18 mouse cellular contexts compared by ENCODE assay signal in the genomic region with DNA sequence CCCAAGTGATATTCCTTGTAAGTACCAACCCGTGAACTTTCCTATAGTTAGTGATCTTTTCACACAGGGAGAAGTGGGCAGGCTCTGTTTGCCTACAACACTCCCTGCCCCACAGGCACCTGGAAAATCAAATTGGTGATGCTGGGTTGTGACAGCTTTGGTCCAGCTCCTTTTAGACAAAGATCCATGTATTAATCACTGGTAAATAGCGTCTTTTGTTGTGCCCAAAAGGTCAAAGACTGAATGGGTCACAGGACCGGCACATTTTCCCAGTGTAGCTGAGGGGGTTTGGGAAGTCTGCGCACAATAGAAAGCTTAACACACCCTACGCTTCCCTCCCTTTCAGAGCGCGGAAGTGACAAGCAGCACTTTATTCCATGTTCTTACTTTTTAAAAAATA.
DNase-seq lines count a peak whose midpoint lies in the region; ATAC-seq and TF ChIP-seq lines count a peak whose summit lies in the region.
"Had no signal": no experiment of that assay in that cellular context is flagged by ENCODE, and none has a peak within 500 bp of the region (broad histone marks: within the 10 kb centered on the region; RNA-seq: fewer than 3 reads in every experiment).

No protein-coding gene starts in this region.

- peak overlapping the region; percentile 38; the same call in 1 of the 2 replicates for H3K27ac ChIP-seq in cerebellum, adult 2 months (ENCODE audit: insufficient read depth, low read length)
- peak overlapping the region; percentile 72 for H3K27ac ChIP-seq in hindbrain, embryonic 10.5 days
- no peak overlapping the region for H3K27ac ChIP-seq in hindbrain, embryonic 14.5 days
- H3K27ac ChIP-seq in forebrain, embryonic 14.5 days (ENCODE audit: low read depth, low read length): no peak overlapping the region
- H3K27ac ChIP-seq: limb, embryonic 10.5 days; neural tube, embryonic 13.5 days had no signal

- no peaks in the 10 kb centered on the region for H3K9me3 ChIP-seq in hindbrain, embryonic 10.5 days
- H3K9me3 ChIP-seq in hindbrain, embryonic 14.5 days (ENCODE audit: control insufficient read depth, low read length): no peaks in the 10 kb centered on the region
- H3K9me3 ChIP-seq in forebrain, embryonic 14.5 days (replicated peaks; ENCODE audit: control insufficient read depth, low read length): no peaks in the 10 kb centered on the region
- H3K9me3 ChIP-seq: limb, embryonic 10.5 days; neural tube, embryonic 13.5 days had no signal

- H3K36me3 ChIP-seq in hindbrain, embryonic 10.5 days: no peaks in the 10 kb centered on the region
- H3K36me3 ChIP-seq in hindbrain, embryonic 14.5 days (replicated peaks; ENCODE audit: control insufficient read depth, insufficient read depth): no peaks in the 10 kb centered on the region
- no peaks in the 10 kb centered on the region for H3K36me3 ChIP-seq in forebrain, embryonic 14.5 days (ENCODE audit: control insufficient read depth, insufficient read depth, low read length)
- H3K36me3 ChIP-seq: limb, embryonic 10.5 days; neural tube, embryonic 13.5 days had no signal

- 89% methylated on average over 7 of the region's 7 CpGs for WGBS in cerebellum, adult 2 months
- WGBS in hindbrain, embryonic 10.5 days: 27% methylated on average over 7 of the region's 7 CpGs
- 20% methylated on average over 7 of the region's 7 CpGs for WGBS in hindbrain, embryonic 14.5 days
- WGBS in forebrain, embryonic 14.5 days: 12% methylated on average over 7 of the region's 7 CpGs

- H3K4me3 ChIP-seq in cerebellum, adult 2 months (replicated peaks; ENCODE audit: insufficient read depth, low read depth, low read length): no peak overlapping the region
- peak overlapping the region; percentile 1; the same call in 1 of the 2 replicates for H3K4me3 ChIP-seq in hindbrain, embryonic 10.5 days
- H3K4me3 ChIP-seq in hindbrain, embryonic 14.5 days (replicated peaks; ENCODE audit: low read length): no peak overlapping the region
- no peak overlapping the region for H3K4me3 ChIP-seq in forebrain, embryonic 14.5 days (ENCODE audit: low read depth, low read length)
- H3K4me3 ChIP-seq: limb, embryonic 10.5 days; neural tube, embryonic 13.5 days had no signal

- TF ChIP-seq POLR2A in cerebellum, adult 2 months (IDR thresholded peaks at IDR 0.05; ENCODE audit: borderline replicate concordance, insufficient read depth, low read length): no peak

- no peak for ATAC-seq in hindbrain, embryonic 14.5 days (ENCODE audit: low FRiP score)
- ATAC-seq in forebrain, embryonic 14.5 days: no peak; the same call in 1 of the 2 replicates
- ATAC-seq: CD4-positive, CD25-positive, alpha-beta regulatory T cell, adult 4 months had no signal

- H3K4me2 ChIP-seq in hindbrain, embryonic 14.5 days (replicated peaks): no peak overlapping the region
- peak overlapping the region; percentile 33; the same call in 1 of the 2 replicates for H3K4me2 ChIP-seq in forebrain, embryonic 14.5 days (ENCODE audit: low read length)
- H3K4me2 ChIP-seq: heart, embryonic 11.5 days; liver, embryonic 11.5 days; lung, embryonic 14.5 days; neural tube, embryonic 13.5 days had no signal

- DNase-seq in cerebellum, adult 2 months: no peak
- no peak for DNase-seq in cerebellum, postnatal 4 days (ENCODE audit: low spot score in 2 of 2)
- no peak for DNase-seq in hindbrain, embryonic 10.5 days (ENCODE audit: low spot score)
- DNase-seq in hindbrain, embryonic 14.5 days (ENCODE audit: low spot score): no peak
- DNase-seq in R1 (ENCODE audit: low read depth, low spot score): peak; percentile 56
- DNase-seq in forebrain, embryonic 14.5 days (ENCODE audit: low spot score): no peak
- no peak for DNase-seq in right cerebral cortex, postnatal 36 days (ENCODE audit: low spot score in 2 of 2)
- no peak for DNase-seq in kidney, adult 18-20 months
- DNase-seq: adrenal gland, postnatal 10 days; cerebellum, adult 8-10 months; kidney, postnatal 4 days; lung, embryonic 14.5 days; thymus, adult 18-20 months had no signal

- no peaks in the 10 kb centered on the region for H3K27me3 ChIP-seq in cerebellum, adult 2 months (ENCODE audit: control insufficient read depth, insufficient read depth, low read length)
- H3K27me3 ChIP-seq in hindbrain, embryonic 10.5 days (ENCODE audit: insufficient read depth, poor library complexity, severe bottlenecking): 0 out of 2 replicates have a peak, but pooled peaks cover 5% of the 10 kb centered on the region
- no peaks in the 10 kb centered on the region for H3K27me3 ChIP-seq in hindbrain, embryonic 14.5 days (ENCODE audit: control insufficient read depth, insufficient read depth, low read length)
- H3K27me3 ChIP-seq in forebrain, embryonic 14.5 days (replicated peaks; ENCODE audit: control insufficient read depth, insufficient read depth, low read length): no peaks in the 10 kb centered on the region
- H3K27me3 ChIP-seq: neural tube, embryonic 13.5 days had no signal

- no peak for TF ChIP-seq CTCF in cerebellum, adult 2 months (IDR thresholded peaks at IDR 0.05; ENCODE audit: borderline replicate concordance, insufficient read depth, low read depth, low read length)

- H3K9ac ChIP-seq in hindbrain, embryonic 14.5 days: no peak overlapping the region
- H3K9ac ChIP-seq in forebrain, embryonic 14.5 days (ENCODE audit: low read length): no peak overlapping the region
- H3K9ac ChIP-seq: lung, embryonic 14.5 days had no signal

- peaks cover 4% of the 10 kb centered on the region; the same call in 1 of the 2 replicates for H3K4me1 ChIP-seq in cerebellum, adult 2 months (ENCODE audit: control insufficient read depth, insufficient read depth, low read length)
- H3K4me1 ChIP-seq in hindbrain, embryonic 10.5 days (replicated peaks): peaks cover 50% of the 10 kb centered on the region
- peaks cover 7% of the 10 kb centered on the region for H3K4me1 ChIP-seq in hindbrain, embryonic 14.5 days (replicated peaks; ENCODE audit: control insufficient read depth, insufficient read depth, low read length)
- peaks cover 13% of the 10 kb centered on the region; the same call in 1 of the 2 replicates for H3K4me1 ChIP-seq in forebrain, embryonic 14.5 days (ENCODE audit: control insufficient read depth, insufficient read depth, low read length)

Comparison
In these comparisons a context has a peak if more than half of its experiments do, and no peak if none do; other contexts are left out.
1. H3K27ac ChIP-seq: peak in cerebellum, adult 2 months (single experiment) and hindbrain, embryonic 10.5 days (single experiment); none in hindbrain, embryonic 14.5 days (single experiment) and forebrain, embryonic 14.5 days (single experiment).